Mouse (Mus musculus): Measurements from ENCODE around the gene Bcl2.

Bcl2 gene

DNA sequence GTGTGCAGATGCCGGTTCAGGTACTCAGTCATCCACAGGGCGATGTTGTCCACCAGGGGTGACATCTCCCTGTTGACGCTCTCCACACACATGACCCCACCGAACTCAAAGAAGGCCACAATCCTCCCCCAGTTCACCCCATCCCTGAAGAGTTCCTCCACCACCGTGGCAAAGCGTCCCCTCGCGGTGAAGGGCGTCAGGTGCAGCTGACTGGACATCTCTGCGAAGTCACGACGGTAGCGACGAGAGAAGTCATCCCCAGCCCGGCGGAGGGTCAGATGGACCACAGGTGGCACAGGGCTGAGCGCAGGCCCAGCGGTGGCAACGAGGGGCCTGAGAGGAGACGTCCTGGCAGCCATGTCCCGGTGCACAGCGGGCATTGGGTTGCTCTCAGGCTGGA, 1.7 kb downstream of the Bcl2 start:
- DNase-seq (ENCODE audit: low spot score): peak; percentile 81

DNA sequence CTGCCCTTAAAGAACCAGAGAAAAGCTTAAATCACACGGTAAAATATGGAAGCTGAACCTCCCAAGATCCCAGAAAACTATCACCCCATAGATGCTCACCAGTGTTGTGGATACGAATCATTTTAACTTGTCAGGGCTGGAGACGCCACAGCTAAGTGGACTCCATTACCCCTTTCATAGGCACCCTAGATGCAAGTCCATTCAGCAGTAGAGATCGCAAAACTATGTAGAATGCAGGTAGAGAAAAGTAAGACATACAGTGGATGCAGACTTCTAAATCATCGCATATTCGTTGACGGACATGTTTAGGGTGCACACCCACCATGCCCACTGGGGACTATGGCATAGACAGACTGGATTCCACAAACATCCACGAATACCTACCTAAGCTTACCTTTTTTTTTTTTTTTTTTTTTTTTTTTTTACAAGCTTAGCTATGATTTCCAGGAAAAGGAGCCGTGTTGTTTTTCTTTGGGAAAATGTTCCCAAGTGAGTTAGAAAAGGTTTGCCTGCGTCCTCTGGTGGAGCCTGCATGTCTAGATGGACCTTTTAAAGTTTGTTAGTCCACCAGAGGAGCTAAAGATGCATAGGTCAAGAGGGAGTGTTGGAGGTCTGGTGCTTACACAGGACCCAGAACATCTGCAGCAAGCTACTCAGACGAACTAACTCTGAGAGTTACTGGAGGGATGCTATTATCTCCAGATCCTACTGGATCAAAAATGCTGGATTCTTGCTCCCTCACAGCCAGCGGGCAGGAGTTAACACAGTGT, 2.5 kb downstream of the Bcl2 start:
- no peak for DNase-seq (ENCODE audit: low spot score)

DNA sequence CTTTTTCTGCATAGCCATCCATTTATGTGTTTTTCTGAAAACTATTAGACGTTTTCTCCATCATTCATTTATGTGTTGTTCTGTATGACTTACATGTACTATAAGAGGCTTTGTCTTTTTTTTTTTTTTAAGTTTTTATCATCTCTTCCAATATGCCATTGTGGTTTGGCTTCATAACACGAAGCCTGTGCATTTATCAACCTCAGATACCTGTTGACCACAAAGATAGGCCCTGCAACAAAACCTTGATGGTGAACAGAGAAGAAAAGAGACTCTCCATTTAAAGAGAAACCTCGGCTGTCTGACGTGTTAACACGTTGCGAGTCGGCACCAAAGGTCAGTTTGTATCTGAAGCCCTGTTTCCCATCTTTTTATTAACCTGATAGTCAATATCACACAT, 3.9 kb downstream of the Bcl2 start:
- DNase-seq (ENCODE audit: low spot score): no peak

DNA sequence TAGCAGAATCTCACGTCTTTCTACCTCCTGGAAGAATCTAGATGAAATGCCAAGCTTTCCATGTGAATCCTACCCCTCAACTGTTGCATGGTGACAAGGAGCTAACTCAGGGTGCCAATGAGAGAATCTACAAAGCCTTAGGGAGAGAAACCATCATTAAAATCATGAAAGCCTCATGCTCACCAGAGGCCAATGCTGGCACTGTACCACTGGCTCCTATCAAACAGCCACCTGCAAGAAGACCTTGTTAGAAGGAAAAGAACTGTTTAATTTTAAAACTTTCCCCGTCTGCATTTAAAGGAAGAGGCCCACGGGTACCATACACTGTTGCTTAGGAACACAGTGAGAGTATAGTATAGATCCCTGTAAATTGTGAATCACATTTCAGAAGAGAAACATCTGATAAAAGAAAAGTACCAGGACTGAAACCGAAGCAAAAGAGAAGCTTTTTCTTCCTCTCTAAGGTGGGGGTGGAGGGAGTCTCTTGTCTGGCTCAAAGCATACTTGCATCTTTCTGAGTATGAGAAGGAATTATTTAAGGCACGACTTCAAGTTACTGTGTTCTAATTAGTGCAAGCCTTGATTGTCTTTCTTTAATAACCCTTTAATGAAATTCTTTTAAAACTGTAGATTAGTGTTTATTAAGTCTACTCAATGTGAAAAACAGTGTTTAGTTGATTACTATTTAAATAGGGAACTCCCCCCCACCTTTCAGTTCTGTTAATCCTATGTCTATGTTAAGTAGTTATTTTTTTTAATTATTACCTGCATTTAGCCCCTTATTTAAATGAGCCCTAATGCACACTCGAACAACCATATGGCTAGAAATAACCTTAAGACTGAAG, 6.8 kb downstream of the Bcl2 start:
- no peak for DNase-seq (ENCODE audit: low spot score)

DNA sequence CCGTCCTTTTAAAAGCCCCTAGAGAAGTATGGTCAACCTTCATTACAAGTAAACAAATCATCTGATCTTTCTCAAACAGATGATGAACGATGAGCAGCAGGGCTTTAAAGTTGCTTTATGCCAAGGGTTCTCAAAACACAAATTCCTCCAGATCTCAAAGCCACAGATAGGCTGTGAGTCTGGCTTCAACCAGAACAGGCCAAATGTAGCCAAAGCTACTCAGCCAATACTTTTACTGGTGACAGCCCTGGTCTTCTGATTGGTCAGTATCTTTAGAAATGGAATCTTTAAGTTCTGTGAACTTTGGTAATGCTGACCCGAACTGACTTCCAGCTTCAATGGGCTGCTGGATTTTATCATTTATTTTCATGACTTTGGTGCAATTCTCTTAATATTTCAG, 10.9 kb downstream of the Bcl2 start:
- DNase-seq (ENCODE audit: low spot score): no peak

DNA sequence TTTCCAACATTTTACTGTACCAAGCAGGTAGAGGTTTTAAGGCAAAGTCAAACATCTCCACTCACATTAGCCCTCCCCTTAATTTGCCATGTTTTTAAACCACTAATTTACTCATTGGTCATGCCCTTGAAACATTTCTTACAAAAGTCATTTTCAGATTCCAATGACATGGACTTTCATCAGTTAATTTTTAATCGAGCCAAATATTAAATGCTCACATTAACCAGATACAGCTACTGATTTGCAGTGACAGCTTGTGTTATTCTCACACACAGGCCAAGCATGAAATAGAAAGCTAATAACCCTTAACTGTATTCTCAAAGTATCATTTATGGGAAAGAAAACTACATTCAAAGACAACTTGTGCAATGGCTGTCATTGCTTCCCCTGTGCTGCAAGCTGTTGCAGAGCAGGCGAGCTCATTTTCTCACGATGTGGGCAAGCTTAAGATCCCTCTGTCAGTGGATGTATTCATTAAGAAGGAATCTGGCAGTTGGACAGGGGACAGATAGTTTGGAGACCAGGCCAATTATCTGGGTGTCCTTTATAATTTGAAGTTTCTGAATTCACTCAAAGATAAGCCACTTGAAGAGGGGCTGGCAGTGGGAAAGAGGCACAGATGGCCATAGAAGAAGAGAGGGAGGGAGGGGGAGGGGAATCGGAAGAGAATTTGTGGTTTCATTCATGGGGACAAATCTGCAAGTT, 11.5 kb downstream of the Bcl2 start:
- DNase-seq (ENCODE audit: low spot score): no peak

DNA sequence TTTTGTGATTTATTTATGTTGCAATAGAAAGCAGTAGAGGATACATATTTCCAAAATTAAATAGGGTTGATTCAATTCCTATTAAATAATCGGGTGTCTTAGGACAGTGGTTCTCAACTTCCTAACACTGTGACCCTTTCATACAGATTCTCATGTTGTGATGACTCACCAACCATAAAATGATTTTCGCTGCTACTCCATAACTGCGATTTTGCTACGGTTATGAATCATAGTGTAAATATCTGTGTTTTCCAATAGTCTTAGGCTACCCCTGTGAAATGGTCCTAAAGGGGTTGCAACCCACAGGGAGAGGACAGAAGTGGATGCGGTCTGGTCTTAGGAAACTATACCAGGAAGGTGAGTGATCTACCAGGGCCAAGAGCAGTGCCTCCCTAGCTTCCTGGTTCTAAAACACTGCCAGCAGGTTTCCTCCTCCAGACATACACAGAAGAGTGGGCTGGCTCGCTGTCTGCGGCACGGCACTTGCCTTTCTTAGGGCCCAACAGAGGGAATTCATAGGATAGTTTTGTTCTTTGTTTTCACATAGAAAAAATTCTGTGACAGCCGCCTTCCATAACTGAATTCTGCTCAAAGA, 13.5 kb downstream of the Bcl2 start:
- no peak for DNase-seq (ENCODE audit: low spot score)

DNA sequence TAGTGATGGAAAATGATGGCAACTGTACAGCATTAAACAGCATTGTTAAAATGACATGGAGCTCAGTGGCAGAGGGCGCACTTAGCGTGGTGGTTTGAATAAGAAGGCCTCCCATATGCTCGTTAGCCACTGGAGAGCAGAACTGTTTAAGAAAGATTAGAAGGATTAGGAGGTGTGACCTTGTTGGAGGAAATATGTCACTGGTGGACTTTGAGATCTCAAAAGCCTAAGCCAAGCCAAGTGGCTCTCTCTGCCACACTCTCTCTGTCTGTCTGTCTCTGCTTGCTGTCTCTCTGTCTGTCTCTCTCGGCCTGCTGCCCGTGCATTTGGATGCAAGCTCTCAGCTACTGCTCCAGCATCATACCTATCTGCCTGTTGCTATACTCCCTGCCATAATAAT, 17.6 kb downstream of the Bcl2 start:
- no peak for DNase-seq (ENCODE audit: low spot score)

DNA sequence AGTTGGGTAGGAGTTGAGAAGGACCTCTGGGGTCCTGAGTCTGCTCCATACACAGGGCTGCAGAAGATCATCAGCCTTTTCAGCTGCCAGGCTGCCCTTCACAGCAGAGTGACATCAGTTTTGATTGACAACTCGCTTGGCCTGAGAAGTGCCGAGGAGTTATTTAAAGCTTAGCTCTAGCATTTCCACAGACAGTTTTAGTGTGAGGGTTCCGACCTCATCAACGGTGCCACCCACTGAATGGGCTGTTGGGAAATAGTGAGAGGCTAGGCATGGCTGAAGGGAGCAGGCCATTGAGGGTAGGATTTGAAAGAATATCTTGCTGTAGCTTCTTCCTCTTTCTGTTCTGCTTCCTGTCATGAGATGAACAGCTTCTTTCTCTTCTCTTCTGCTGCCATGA, 18.4 kb downstream of the Bcl2 start:
- DNase-seq (ENCODE audit: low spot score): no peak

DNA sequence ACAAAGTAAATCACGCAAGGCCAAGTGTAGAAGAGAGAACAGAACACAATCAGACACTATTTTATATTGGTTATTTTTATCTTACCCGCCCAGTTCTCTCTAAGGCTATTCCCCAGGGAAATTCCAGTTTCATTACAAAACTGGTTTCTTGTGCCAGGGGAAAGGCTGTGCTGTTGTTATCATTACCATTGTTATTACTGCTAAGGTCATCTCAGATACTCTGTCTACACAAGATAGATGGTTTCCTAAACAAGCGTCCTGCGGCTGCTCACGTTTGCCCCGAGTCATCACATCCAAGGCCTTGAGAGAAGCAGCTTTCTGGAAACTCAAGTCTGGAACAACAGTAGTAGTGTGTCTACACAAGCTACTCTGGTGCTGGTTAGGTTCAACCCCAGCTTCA, 19.8 kb downstream of the Bcl2 start:
- no peak for DNase-seq (ENCODE audit: low spot score)

DNA sequence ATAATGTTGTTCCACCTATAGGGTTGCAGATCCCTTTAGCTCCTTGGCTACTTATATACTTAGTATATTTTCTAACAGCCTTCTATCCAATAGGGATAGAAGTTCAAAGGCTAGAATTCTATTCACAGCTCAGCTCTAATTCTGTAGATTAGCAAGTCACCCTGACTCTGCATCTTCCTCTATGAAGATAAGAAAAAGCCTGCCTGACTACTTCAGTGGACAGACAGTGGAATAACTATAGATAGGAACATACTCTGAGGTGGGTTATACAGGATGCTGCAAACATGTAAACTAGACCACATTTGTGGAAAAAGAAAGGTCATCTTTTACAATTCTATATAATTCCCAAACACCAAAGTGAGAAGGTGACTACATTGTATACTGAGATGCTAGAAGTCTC, 21.5 kb downstream of the Bcl2 start:
- no peak for DNase-seq (ENCODE audit: low spot score)

DNA sequence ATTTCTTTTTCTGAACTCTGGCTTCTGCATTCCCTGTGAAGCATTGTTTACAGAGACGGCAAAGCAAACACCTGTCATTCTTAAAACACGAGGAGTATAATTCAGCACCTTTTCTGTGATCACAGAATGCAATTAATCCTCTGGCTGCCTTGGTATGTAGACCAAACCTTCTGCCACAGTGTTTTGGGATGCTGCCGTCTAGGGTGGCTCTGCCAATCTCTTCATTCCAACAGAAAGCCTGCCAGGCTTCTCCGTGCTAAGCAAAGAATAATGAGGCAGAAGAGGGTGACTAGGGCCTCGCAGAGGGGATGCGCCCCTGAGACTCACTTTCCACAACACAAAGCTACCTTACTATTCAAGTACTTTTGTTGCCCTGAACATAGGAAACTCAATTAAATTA, 23.2 kb downstream of the Bcl2 start:
- no peak for DNase-seq (ENCODE audit: low spot score)

DNA sequence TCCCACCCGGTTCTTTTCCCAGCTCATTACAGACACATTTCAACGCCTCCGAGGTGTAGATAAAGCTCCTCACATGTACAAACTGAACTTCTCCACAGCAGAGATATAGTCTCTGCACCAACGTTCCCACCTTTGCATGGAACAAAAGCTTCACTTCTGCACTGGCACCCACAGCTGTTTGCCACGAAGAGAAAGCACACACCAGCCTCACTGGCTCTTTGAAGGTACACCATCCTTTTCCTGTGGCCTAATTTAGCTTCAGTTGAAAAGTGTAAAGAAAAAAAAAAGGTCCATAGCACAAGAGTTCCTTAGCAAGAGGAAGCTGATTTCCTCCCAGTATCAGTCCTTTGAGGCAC, 25.9 kb downstream of the Bcl2 start:
- peak; percentile 54 for DNase-seq (ENCODE audit: low spot score)

DNA sequence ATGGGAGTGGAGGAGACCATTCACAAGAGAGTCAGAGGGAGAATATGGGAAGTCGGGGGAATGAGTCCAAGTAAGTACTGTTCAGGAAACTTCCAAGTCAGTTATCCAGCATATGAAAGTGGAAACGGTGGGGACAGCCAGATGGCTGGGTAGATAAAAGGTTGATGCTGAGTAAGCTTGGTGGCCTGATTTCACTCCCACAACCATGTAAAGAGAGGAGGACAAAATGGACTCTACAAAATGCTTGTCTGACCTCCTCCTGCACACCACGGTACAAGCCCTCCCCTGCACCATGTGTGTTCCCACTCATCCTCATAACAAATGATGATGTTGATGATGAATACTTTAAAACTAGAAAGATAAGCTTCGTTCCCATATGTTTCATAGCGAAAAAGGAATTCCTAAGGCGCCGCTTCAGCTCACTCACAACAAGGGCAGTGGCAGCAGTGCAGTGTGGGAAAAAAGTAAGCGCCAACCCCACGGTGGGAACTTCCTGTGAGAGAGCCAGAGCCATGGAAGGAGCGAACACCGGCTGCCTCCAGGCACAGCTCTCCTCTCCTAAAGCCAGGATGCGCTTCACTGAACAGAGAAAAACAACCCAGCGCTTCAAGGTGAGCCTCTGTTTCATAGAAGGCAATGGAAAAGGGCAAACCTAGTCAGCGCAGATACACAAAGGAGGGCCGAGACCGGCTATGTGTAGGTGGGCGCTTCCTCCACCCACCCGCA, 26.5 kb downstream of the Bcl2 start:
- DNase-seq (ENCODE audit: low spot score): peak; percentile 36

DNA sequence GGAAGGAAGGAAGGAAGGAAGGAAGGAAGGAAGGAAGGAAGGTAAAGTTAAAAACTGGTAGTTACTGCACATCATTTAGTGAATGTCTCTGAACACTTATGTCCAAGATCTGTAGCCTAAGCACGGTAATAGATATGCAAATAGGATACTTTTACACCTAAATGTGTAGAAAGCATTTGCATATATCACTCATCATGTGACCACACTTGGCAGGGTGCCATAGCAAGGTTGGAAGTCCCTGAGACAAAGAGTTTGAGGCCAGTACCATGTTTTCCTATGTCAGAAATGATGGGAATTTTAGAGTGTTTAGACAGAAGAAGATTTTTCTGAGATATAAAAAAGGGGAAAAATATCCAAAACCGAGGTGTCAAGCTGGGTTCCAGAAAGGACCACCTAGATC, 28.4 kb downstream of the Bcl2 start:
- no peak for DNase-seq (ENCODE audit: low spot score)

DNA sequence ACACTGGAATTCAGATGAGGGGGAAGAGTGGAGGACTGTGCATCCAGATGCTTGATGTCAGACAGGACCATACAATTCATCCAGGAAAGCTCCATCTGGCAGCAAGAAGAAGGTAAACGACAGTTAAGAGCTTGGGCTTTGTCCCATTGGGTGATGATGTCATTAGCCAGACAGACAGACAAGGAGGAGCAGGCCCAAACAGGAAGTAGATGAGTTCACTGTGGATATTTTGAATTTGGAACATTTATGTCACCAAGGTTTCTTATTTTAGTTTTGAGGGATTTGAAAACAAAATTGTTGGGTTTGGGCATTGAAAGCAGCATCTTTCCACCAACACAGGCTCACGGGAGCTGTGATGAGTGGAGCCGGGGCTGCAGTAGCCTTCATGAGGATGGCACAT, 29.5 kb downstream of the Bcl2 start:
- no peak for DNase-seq (ENCODE audit: low spot score)

DNA sequence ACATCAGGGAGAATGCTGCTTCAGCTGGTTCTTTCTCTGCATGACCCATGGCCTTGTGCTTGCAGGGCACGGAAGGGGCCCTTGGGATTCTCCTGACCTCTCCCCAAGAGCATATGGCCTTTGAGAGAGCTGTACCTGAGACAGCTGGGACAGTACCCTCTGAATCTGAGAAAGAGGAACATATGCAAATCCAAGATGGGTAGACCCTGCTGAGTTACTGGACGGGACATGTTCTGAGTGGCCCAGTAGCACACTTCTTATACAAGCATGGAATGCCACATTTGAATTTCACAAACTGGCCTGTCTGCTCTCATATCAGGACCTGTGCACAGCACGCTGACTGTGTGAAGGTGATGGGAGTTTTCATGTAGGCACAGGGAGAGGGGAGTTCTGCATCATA, 31.2 kb downstream of the Bcl2 start:
- no peak for DNase-seq (ENCODE audit: low spot score)

DNA sequence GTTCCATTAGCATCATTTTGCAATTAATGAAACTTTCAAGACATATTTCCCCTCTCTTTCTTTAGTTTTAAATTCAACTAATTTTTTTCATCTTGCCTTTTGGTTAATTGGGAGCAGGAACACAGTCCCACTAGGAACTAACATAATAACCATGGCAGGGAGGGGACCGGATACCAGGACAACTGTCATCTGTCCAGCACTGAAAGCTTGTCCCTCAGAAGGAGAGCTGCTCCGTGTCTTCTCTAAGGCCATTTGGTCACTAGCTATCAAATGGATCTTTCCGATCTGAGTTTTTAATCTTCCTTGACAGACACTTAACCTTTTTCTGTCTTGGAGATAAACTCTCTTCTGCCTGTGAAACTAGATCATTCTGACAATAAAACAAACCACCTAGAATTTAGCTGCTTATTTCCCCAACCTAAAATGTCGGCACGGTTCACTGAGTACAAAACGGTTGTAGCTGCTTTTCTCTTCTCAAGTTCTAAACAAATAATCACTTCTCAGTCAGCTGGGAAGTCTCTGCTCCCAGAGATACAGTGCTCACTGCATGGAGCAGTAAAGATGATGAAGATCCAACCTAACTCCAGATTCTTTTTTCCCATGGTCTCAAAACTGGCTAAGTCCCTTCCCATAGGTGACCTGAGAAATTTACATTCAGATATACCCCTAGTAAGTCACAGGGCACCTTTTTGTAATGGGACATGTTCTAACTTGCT, 34.1 kb downstream of the Bcl2 start:
- no peak for DNase-seq (ENCODE audit: low spot score)

DNA sequence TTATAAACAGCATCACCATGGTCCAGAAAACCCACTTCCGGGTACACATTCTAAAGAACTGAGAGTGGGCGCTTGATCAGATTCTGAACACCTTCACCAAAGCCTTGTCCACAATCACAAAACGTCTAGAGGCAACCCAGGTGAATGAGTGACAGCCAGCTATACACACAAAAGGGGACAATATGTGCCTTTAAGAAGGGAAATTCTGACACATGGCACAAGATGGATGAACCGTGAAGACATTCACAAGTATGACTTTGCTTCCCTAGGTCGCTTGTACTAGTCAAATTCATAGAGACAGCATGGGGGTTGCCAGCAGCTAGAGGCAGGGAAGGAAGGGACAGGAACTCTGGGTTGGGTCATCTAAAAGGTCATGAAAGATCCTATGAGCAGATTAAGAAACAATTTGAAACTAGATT, 36.0 kb downstream of the Bcl2 start:
- no peak for DNase-seq (ENCODE audit: low spot score)

DNA sequence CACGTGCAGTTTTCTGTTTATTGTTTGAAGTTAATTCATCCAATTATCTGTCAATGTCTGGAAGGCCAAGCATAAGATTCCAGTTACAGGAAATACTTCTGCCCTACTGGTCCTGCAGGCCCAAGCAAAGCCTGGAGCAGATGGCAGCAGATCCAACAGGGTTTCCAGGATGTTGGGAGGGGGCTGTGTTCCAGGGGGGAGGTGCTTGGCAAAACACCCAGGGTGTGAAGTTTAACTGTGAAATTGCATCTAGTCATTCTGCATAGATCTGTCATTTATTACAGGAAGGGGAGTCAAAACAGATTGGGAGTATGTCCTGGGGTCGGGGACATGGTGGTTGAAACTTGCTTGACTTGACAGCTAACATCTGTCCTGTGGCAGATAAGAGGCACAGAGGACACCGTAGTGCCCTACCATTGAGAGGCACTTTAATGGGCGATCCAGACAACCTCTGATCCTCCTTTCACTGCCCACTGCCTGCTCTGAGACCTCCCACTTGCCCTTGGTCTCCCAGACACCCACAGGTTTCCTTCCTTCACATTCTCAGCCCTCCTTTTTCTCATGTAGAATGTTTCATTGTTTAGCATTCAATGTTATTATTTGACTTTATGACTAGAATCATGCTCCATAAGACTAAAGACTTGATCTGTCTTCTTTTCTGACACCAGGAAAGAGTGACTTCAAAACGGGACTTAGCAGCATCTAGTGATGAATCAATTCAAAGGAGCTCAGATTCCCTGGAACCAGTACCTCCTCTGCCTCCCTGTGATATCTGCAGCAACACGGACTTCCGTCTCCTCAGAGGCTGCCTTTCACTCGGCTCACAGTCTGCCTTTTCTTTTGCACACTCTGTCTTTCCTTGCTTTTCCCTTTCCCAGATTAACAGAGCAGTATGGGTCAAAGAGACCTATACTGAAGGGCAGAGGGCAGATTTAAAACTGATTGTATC, 47.7 kb downstream of the Bcl2 start:
- DNase-seq (ENCODE audit: low spot score): no peak
